ENCODE assay signal across 8 mouse cellular contexts in genomic region chr3:96555041-96555596, GRCm38 (mm10). TPM values are rescaled to one million over a fixed set of nuclear protein-coding genes. Genes with fewer than 3 reads are reported as not detected.
DNase-seq lines count a peak whose midpoint lies in the region; ATAC-seq lines count a peak whose summit lies in the region.

No protein-coding gene starts in this region.

- H3K27ac ChIP-seq in intestine, embryonic 14.5 days (ENCODE audit: low read depth): peak overlapping the region; percentile 97
- H3K27ac ChIP-seq in limb, embryonic 13.5 days: peak overlapping the region; percentile 75
- 0 out of 2 replicates have a peak overlapping the region, but pooled peaks have one; percentile 20 for H3K27ac ChIP-seq in neural tube, embryonic 12.5 days

- no peaks in the 10 kb centered on the region for H3K9me3 ChIP-seq in intestine, embryonic 14.5 days (ENCODE audit: control insufficient read depth, low read length)
- no peaks in the 10 kb centered on the region for H3K9me3 ChIP-seq in limb, embryonic 13.5 days
- H3K9me3 ChIP-seq in neural tube, embryonic 12.5 days: no peaks in the 10 kb centered on the region

- H3K4me1 ChIP-seq in intestine, embryonic 14.5 days (replicated peaks; ENCODE audit: control insufficient read depth, insufficient read depth, low read length): peaks cover 37% of the 10 kb centered on the region
- H3K4me1 ChIP-seq in limb, embryonic 13.5 days: peaks cover 41% of the 10 kb centered on the region
- peaks cover 21% of the 10 kb centered on the region for H3K4me1 ChIP-seq in neural tube, embryonic 12.5 days

- peaks cover 13% of the 10 kb centered on the region for H3K36me3 ChIP-seq in intestine, embryonic 14.5 days (ENCODE audit: control insufficient read depth, insufficient read depth, low read length)
- peaks cover 9% of the 10 kb centered on the region for H3K36me3 ChIP-seq in limb, embryonic 13.5 days
- H3K36me3 ChIP-seq in neural tube, embryonic 12.5 days: peaks cover 9% of the 10 kb centered on the region

- 18% methylated on average over 12 of the region's 12 CpGs for WGBS in intestine, embryonic 14.5 days
- 39% methylated on average over 12 of the region's 12 CpGs for WGBS in limb, embryonic 13.5 days
- 36% methylated on average over 12 of the region's 12 CpGs for WGBS in neural tube, embryonic 12.5 days

- H3K4me3 ChIP-seq in intestine, embryonic 14.5 days (ENCODE audit: low read depth, low read length): no peak overlapping the region
- H3K4me3 ChIP-seq in limb, embryonic 13.5 days: no peak overlapping the region
- H3K4me3 ChIP-seq in neural tube, embryonic 12.5 days: no peak overlapping the region

- H3K4me2 ChIP-seq in intestine, embryonic 14.5 days (ENCODE audit: low read length): peak overlapping the region; percentile 29; the same call in 1 of the 2 replicates
- H3K4me2 ChIP-seq in limb, embryonic 13.5 days (replicated peaks): 0 out of 2 replicates have a peak overlapping the region, but pooled peaks have one; percentile 9
- H3K4me2 ChIP-seq in neural tube, embryonic 12.5 days (replicated peaks): peak overlapping the region; percentile 2; the same call in 1 of the 2 replicates

- H3K27me3 ChIP-seq in intestine, embryonic 14.5 days (replicated peaks; ENCODE audit: control insufficient read depth, insufficient read depth, low read length): no peaks in the 10 kb centered on the region
- H3K27me3 ChIP-seq in limb, embryonic 13.5 days: no peaks in the 10 kb centered on the region
- no peaks in the 10 kb centered on the region for H3K27me3 ChIP-seq in neural tube, embryonic 12.5 days (replicated peaks)

- no peak overlapping the region for H3K9ac ChIP-seq in intestine, embryonic 14.5 days (ENCODE audit: low read length)
- peak overlapping the region; percentile 45; the same call in 1 of the 2 replicates for H3K9ac ChIP-seq in limb, embryonic 13.5 days
- H3K9ac ChIP-seq in neural tube, embryonic 12.5 days: no peak overlapping the region

- DNase-seq in cerebellum, postnatal 25 days: peak; percentile 42 to 46
- DNase-seq in cerebellum, adult 11 months: no peak
- DNase-seq in adipocyte (ENCODE audit: low spot score): peak; percentile 98
- DNase-seq in gastrocnemius, postnatal 10 days: peak; percentile 77
- peak; percentile 75 for DNase-seq in intestine, embryonic 14.5 days (ENCODE audit: low spot score)
- no peak for DNase-seq in spleen, postnatal 14 days (ENCODE audit: low spot score in 2 of 2)

- ATAC-seq in intestine, embryonic 14.5 days (replicated peaks; ENCODE audit: low FRiP score, low TSS enrichment, low read depth): no peak
- ATAC-seq in limb, embryonic 13.5 days (ENCODE audit: low FRiP score, low read depth): no peak
- no peak for ATAC-seq in neural tube, embryonic 12.5 days (ENCODE audit: low FRiP score, low read depth)

RNA-seq across cellular contexts. Expression of gene Txnip, which starts 2.6 kb away (rescaled TPM):
- 100 to 1,000 TPM; 484 to 520 TPM for total RNA-seq in gastrocnemius, postnatal 10 days (2021)
- 149 and 154 TPM in 2 replicates for polyA plus RNA-seq in intestine, embryonic 14.5 days (2014; fragmentation: Nextera tagmentation; extraction: Ambion mirVana)
- polyA plus RNA-seq in limb, embryonic 13.5 days (2015; fragmentation: Nextera tagmentation; extraction: Ambion mirVana): 103 and 105 TPM in 2 replicates
- 51.4 and 57.5 TPM in 2 replicates for polyA plus RNA-seq in neural tube, embryonic 12.5 days (2016; fragmentation: Nextera tagmentation; extraction: Ambion mirVana)

RNA-seq across cellular contexts. Expression of gene Gm16253, which starts 21.7 kb away (rescaled TPM):
- total RNA-seq in gastrocnemius, postnatal 10 days (2021): 1 to 10 TPM in 1 of 2 experiments, under 1 TPM in 1; 0.70 to 1.1 TPM
- polyA plus RNA-seq in intestine, embryonic 14.5 days (2014; fragmentation: Nextera tagmentation; extraction: Ambion mirVana): 0.37 and 1.6 TPM in 2 replicates
- 1.3 and 1.5 TPM in 2 replicates for polyA plus RNA-seq in limb, embryonic 13.5 days (2015; fragmentation: Nextera tagmentation; extraction: Ambion mirVana)
- polyA plus RNA-seq in neural tube, embryonic 12.5 days (2016; fragmentation: Nextera tagmentation; extraction: Ambion mirVana): 1.6 and 3.0 TPM in 2 replicates

RNA-seq across cellular contexts. Expression of gene Hfe2, which starts 30.1 kb away (rescaled TPM):
- total RNA-seq in gastrocnemius, postnatal 10 days (2021): 100 to 1,000 TPM; 383 to 415 TPM
- polyA plus RNA-seq in intestine, embryonic 14.5 days (2014; fragmentation: Nextera tagmentation; extraction: Ambion mirVana): 0.11 and 0.28 TPM in 2 replicates
- 10.3 and 10.6 TPM in 2 replicates for polyA plus RNA-seq in limb, embryonic 13.5 days (2015; fragmentation: Nextera tagmentation; extraction: Ambion mirVana)
- 1.9 and 2.7 TPM in 2 replicates for polyA plus RNA-seq in neural tube, embryonic 12.5 days (2016; fragmentation: Nextera tagmentation; extraction: Ambion mirVana)

RNA-seq across cellular contexts. Expression of gene Polr3gl, which starts 38.9 kb away (rescaled TPM):
- total RNA-seq in gastrocnemius, postnatal 10 days (2021): 10 to 100 TPM; 32.1 to 32.7 TPM
- polyA plus RNA-seq in intestine, embryonic 14.5 days (2014; fragmentation: Nextera tagmentation; extraction: Ambion mirVana): 13.6 and 17.4 TPM in 2 replicates
- 48.8 and 55.6 TPM in 2 replicates for polyA plus RNA-seq in limb, embryonic 13.5 days (2015; fragmentation: Nextera tagmentation; extraction: Ambion mirVana)
- 40.3 and 40.9 TPM in 2 replicates for polyA plus RNA-seq in neural tube, embryonic 12.5 days (2016; fragmentation: Nextera tagmentation; extraction: Ambion mirVana)

RNA-seq across cellular contexts. Expression of gene Ankrd34a, which starts 41.3 kb away (rescaled TPM):
- total RNA-seq in gastrocnemius, postnatal 10 days (2021): 1 to 10 TPM in 1 of 2 experiments, under 1 TPM in 1; 0.96 to 1.9 TPM
- 2.3 and 2.8 TPM in 2 replicates for polyA plus RNA-seq in intestine, embryonic 14.5 days (2014; fragmentation: Nextera tagmentation; extraction: Ambion mirVana)
- polyA plus RNA-seq in limb, embryonic 13.5 days (2015; fragmentation: Nextera tagmentation; extraction: Ambion mirVana): 3.0 and 3.1 TPM in 2 replicates
- 5.3 and 5.6 TPM in 2 replicates for polyA plus RNA-seq in neural tube, embryonic 12.5 days (2016; fragmentation: Nextera tagmentation; extraction: Ambion mirVana)

Comparison
In these comparisons a context has a peak if more than half of its experiments do, and no peak if none do; other contexts are left out.
1. DNase-seq: peak in cerebellum, postnatal 25 days (2 of 2), adipocyte (single experiment), gastrocnemius, postnatal 10 days (single experiment) and intestine, embryonic 14.5 days (single experiment); none in cerebellum, adult 11 months (single experiment) and spleen, postnatal 14 days (0 of 2).
2. H3K27ac ChIP-seq: peak in every context shown above with its lines; median percentile 97 in intestine, embryonic 14.5 days; 75 in limb, embryonic 13.5 days; 20 in neural tube, embryonic 12.5 days.
3. Peak in every context shown above with its lines, with median percentiles within 50 percentile points of each other: H3K4me2 ChIP-seq.